Mouse (Mus musculus): ENCODE measurements at regions not wholly inside any gene's neighbourhood (a gene's known extent, or its start where the extent isn't known, plus 50 kb on each side); places are given as distances from the start of the nearest gene placed in this dataset.

DNA sequence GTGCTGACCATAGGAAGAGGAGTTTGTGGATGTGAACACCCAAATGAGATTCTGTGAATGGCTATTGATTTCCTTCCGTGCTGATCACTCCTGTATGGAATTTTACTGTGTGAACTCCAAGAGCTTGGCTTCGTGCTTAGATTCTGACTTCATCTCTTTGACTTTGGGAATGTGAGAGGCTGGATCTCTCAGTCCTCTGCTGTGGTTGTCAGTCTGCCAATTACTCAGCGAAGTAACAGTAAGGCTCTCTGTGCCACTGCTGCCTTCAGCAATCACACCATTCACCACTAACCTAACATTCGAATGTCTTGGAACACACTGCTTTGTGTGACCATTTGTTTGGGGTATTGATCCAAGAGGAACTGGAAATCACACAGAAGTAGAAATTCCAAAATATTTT, 291.5 kb downstream of the Gm21750 start:
- DNase-seq (ENCODE audit: low spot score in 2 of 2): no peak

GRCm38 (mm10) chr14:73978694-73979093, 317.7 kb downstream of the Gm21750 start:
- no peak for DNase-seq (ENCODE audit: low spot score in 2 of 2)

DNA sequence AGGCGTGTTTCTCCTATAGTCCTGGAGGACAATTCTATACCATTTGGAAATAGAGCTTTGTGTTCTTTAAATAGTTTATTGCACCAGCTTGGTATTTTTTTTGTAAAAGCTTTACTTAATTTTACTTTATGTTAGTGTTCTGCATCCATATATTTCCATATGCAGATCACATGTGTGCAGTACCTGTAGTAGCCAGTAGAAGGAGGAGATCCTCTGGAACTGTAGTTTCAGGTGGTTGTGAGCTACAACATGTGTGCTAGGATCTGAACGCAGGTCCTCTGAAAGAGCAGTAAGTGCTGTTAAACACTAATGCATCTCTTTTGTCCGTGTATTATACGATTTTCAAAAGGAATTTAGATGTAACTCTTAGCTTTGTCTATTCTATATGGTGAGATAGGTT, 335.2 kb downstream of the Gm21750 start:
- no peak for DNase-seq (ENCODE audit: low spot score in 2 of 2)

GRCm38 (mm10) chr14:73997796-73998195, 336.8 kb downstream of the Gm21750 start:
- DNase-seq (ENCODE audit: low spot score in 2 of 2): no peak

DNA sequence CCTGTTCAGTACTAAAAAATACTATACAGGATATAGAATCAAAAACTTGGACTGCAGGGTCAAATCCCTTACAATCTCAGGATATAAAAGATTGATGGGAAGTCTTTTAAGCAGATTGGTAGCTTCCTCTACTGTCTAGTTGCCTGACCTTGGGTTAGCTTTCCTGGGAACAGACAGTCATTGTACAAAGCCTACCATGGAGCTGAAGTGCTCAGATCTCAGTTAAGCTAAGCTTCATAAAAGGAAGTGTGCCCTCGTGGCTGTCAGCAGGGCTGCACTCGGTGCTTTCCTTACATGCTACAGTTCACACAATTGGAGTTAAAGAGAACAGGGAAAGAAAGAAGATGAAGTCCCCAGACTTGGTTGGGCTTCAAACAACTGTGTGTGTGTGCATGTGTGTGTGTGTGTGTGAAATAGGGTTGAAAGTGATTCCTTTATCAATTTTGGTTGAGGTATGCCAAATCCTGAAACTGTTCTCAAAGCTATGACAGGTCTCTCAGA, 338.4 kb downstream of the Gm21750 start:
- DNase-seq (ENCODE audit: low spot score in 2 of 2): no peak

DNA sequence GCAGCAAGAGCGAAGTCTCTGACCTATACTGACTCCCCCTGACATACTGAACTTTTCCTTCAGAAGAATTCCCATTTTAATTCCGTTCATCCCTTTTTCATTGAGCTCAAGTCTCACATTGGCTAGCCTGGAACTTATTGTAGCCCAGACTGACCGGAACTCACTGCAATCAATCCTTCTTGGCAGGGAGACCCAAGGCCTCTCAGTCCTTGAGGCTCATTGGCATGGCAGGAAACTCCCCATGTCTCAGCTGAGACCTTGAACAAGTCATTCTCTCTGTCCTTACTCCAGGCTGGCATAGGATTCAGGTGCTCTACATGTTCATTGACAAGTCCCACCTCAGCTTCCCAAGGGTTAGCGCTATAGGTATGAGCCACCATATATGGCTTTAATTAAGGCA, 345.9 kb downstream of the Gm21750 start:
- no peak for DNase-seq (ENCODE audit: low spot score in 2 of 2)

DNA sequence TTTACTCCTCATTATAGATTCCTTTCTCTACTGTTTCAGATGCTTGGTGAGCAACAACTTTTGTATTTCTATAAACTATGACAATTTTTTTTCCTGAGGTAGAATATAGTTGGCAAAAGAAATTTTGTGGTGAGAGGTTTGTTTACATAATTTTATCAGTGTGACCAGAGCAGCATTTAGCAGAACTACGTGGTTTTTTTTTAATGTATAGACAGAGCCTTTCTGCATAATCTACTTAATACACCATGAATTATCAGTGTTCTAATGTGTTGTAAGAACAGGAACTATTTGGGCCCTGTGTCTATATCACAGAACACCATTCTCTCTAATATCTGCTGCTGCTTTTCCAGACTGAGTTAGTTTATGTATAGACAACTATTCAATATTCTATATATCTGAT, 350.5 kb downstream of the Gm21750 start:
- no peak for DNase-seq (ENCODE audit: low spot score in 2 of 2)

DNA sequence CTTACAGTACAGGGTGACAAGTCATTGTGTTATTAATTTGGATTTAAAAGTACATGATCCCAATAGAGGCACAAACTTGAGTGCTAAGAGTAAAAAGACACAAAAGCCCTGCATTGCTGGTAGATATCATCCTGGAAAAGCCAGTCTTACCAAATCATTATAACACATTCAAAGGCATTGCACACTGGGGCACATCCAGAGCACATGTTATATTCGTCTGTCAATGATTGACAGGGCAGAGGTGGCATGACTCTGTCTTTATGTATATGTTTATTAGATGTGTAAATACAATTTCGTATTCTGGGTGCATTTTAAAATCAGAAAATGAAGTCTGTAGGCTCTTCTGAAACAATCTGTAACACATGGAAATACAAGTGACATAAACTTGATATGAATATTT, 358.4 kb downstream of the Gm21750 start:
- no peak for DNase-seq (ENCODE audit: low spot score in 2 of 2)

DNA sequence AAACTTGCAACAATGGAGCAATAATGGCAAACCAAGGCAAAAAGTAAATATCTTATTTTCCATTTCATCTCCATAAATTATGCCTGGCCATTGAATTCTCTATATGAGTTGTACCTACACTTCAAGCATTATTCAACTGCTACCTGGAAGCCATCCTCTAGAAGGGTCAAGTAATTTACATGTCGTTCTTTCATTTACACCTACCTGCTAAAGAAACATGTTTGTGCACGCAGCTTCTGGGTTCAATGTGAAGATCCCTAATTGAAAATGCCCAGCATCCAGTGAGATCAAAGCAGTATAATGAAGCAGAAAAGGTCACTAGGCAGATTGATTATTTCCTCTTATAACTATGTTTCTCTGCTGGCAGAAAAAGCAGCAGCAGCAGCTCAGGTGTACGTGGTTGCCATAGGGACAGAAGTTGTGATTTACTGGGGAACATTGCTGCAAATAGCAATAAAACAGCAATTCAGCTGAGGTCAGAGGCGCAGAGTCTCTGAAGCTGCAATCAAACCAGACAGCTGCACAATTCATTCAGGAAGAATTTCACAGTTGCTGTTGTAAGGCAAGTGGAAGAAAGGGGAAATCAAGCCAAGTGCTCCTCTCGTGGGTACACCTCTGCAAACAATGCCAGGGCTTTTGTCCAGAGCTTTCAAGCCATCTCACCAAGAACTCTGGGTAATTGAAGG, 386.1 kb downstream of the Gm21750 start:
- DNase-seq (ENCODE audit: low spot score in 2 of 2): no peak

DNA sequence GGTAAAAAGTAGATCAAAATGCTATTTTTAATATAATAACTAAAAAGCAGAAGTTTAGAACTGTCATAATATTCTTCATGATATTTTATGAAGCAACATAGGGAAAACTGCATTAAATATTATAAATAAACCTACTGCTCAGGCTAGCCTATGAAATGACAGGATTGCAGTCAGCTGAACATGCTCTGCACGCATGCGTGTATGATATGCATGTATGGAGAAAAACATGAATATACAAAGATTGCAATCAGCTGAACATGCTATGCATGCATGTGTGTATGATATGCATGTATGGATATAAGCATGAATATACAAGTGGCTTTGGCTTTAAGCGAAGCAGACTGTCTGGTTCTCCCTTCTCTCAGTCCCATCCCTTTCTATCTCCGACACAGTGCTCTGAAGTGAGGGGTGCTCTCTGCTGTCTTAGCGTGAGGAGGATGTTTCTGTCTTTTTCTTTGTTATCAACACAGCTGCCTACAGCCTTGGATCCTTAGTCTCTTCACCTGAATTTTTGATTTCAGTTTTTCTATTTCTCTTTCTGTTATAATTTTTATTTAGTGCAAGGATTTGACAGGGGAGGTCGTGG, 386.8 kb downstream of the Gm21750 start:
- no peak for DNase-seq (ENCODE audit: low spot score in 2 of 2)

DNA sequence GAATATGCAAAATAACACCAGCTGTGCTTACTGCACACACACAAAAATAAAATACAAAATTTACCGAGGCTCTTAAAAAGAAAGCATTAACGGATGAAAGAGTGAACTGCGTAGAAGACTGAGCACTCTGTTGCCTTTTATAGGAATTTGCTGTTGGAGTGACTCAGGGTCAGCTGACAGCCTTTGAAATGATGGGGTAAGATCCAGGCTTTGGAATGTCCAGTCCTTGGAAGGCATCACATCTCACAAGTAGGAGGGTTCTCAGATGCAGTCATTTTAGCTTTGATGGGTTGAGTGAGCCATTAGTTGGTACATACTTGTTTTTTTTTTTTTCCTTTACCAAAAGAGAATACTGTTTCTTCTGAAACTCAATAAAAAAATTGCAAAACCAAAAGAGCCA, 387.4 kb downstream of the Gm21750 start:
- no peak for DNase-seq (ENCODE audit: low spot score in 2 of 2)

DNA sequence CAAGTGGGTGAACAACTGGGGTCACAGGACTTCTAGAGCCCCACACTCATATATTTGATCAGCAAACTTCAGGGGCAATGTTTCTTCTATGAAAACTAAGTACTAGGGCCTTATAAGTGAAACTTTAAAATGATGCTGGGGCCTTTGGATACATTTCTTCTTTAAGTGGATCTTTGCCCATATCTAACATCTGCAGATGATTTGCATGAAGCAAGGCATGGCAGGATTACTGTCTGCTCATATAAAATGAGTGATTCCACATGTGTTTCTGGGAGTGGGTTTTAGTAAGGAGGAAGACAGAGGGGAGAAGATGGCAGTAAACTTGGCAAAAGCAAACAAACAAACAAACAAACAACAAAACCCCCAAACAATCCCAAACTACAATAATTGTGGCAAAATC, 405.0 kb downstream of the Gm21750 start:
- DNase-seq (ENCODE audit: low spot score in 2 of 2): no peak

DNA sequence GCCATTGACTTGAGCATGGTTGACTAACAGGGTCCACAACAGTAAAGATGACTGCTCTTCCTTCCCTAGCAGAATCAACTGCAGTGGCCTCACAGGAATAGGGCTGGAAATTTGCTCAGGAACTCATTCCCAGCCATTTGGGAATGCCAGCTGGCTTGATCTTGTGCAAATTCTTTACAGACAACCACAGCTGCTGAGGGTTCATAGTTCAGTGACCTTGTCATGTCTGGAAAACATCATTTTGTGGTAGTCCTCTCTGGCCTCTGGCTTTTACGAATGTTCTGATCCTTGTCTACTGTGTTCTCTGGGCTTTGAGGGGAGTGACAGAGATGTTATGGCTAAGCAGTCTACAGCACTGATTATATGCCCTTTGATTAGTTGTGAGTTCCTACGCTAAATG, 432.0 kb downstream of the Gm21750 start:
- DNase-seq (ENCODE audit: low spot score in 2 of 2): no peak

DNA sequence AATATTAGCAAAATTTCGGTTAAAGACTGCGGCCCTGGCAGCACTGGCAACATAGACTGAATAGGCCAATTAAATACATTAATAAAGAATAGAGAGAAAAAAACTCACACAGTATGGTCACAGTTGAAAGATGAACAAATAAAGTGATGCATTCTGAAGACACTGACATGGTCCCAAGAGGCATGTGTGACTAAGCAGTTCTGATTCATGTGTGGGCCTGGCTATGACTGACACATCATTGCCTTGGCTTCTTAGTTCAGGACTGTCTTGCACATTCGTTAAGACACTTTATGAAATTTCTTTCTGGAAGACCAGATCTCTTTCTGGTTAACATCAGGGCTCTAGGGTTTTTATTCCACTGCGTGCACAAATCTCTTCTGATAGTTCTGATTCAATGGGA, 438.7 kb downstream of the Gm21750 start:
- no peak for DNase-seq (ENCODE audit: low spot score in 2 of 2)

DNA sequence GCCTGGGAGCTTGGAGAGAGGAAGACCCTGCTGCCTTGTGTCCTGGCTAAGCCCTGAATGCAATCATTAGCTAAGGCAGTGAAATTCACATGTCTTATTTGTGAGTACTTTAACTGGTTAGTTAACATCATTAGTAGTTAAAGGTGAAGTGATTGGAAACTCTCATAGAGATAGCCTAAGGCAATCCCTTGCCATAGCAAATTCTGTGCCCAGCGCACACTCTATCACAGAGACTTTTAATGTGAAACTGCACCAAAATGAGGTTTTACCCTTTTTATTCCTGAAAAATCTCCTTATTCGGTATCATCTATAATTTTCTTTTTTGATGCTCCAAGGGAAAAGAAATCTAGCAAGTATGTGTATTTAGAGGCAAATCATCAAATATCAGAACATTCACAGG, 451.6 kb downstream of the Gm21750 start:
- no peak for DNase-seq (ENCODE audit: low spot score in 2 of 2)

DNA sequence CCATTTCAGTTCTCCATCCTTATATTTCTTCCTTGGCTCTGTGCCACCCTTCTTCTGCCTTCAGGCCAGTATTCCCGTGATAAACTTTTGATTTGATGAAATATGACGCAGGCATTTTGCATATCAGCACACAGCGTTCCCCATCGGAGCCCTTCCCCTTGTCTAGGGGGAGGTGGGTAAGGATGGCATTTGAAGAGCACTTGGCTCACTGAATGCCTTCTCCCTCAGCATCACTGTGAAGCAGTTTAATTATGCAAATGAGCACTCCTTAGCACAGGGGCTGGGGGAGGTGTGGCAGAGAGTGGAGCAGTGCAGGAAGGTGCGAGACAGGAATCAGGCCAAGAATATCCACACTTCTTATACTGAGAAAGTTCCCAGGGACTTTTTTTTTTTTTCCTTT, 452.1 kb downstream of the Gm21750 start:
- no peak for DNase-seq (ENCODE audit: low spot score in 2 of 2)

- DNase-seq (ENCODE audit: low spot score in 2 of 2): no peak
Measured at GRCm38 (mm10) chr14:74113556-74113955, 452.5 kb downstream of the Gm21750 start.

DNA sequence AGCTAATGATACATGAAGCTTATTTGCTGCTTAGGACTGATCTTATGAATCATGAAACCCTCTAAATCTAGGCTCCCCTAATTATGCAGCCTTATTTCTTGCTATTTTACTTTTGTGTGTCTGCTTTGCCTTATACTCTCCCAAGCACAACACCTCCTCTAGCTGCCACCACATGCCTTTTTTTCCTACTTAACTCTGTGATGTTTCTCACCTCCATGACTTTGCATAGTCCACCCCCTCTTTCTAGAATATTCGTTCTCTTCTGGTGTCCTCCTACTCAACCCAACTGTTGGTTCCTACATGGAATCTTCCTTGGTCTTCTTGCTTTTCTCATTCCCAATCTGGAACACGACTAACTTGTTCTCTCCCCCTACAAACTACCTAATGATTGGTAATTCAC, 456.7 kb downstream of the Gm21750 start:
- no peak for DNase-seq (ENCODE audit: low spot score in 2 of 2)

DNA sequence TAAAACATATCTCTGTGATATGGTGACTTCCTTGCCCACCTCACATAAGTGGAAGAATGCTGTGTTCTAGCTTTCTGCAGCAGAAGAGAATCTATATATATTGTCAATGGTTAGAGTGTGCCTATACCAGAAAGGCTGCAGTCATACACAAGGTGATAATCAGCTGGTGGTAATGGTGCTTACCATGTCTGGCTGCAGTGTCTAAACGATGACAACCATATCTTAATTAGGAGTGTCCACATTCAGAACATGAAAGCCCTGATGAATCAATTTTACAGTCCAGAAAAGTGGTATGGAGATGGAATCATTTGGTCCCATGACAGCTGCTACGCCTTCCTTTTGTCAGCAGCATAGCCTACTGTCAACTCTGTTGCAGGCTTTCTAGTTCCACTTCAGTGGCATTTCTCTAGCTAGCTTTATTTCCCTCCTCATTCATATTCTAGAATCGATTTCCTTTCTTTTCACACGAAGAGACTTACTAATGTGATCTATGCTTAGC, 484.2 kb downstream of the Gm21750 start:
- no peak for DNase-seq (ENCODE audit: low spot score in 2 of 2)

GRCm38 (mm10) chr14:74166221-74166620, 474.4 kb upstream of the Htr2a start:
- no peak for DNase-seq (ENCODE audit: low spot score in 2 of 2)

GRCm38 (mm10) chr14:74169131-74169875, 471.3 kb upstream of the Htr2a start:
- DNase-seq (ENCODE audit: low spot score in 2 of 2): no peak

DNA sequence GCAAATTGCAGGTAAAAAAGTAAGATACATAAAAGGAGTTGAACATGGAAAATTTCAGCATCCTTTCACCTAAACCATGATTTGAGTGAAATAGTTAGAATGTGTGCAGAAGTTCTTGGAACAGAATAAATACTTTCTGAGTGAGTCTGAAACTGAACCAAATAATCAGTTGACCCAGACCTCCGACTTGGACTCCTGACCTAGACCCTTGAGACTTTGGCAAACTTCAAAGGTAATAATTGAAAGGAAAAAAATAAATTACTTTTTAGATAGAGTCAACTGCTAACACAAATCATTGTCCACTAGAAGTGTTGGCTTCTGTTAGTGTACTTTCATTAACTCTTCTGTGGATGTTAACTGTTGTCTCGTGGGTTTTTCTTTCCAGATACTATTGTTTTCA, 460.6 kb upstream of the Htr2a start:
- no peak for DNase-seq (ENCODE audit: low spot score in 2 of 2)

DNA sequence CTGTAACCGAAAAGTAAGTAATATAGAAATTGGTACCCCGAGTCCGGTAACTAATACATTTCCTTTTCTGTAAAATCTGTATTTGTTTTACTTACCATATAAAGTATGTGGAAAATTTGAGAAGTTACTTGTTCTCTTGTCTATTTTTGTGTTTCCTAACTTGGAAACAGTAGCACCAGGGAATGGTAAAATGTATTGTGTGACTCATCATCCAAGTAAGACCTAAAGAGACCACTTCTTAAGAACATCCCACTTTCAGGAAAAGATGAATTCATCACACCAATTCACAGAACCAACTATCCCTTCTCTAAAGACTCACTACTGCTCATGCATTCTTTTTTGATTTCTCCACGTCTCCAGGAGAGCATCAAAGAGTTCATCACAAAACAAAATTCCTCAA, 457.6 kb upstream of the Htr2a start:
- no peak for DNase-seq (ENCODE audit: low spot score in 2 of 2)

Data from thymus, postnatal 10 days (tissue).